In genomic region chr1:165763635-165764372, GRCm38 (mm10) we compare ENCODE assay signal across 8 mouse cellular contexts. TPM values are rescaled to one million over a fixed set of nuclear protein-coding genes. Genes with fewer than 3 reads are reported as not detected.
DNase-seq lines count a peak whose midpoint lies in the region; ATAC-seq and TF ChIP-seq lines count a peak whose summit lies in the region.

Gene Creg1, plus strand, starts transcription at chr1:165763746.

- peaks cover 33% of the 10 kb centered on the region for H3K79me2 ChIP-seq in MEL (ENCODE audit: control insufficient read depth, insufficient read depth, low read length, poor library complexity)

- peak; percentile 86 to 95 for TF ChIP-seq POLR2A in MEL (IDR thresholded peaks at IDR 0.05; ENCODE audit: control insufficient read depth in 1 of 2, insufficient read depth in 1 of 2, low read depth in 1 of 2, low read length in 2 of 2, poor library complexity in 1 of 2)
- TF ChIP-seq POLR2A in cerebellum, adult 2 months (IDR thresholded peaks at IDR 0.05; ENCODE audit: borderline replicate concordance, insufficient read depth, low read length), result peak; percentile 93

- TF ChIP-seq CTCF in MEL (IDR thresholded peaks at IDR 0.05 in 2 of 3, conservative IDR thresholded peaks at IDR 0.05 in 1 of 3; ENCODE audit: control insufficient read depth in 1 of 3, insufficient read depth in 1 of 3, low read depth in 2 of 3, low read length in 3 of 3, poor library complexity in 1 of 3, severe bottlenecking in 1 of 3), result no peak
- no peak for TF ChIP-seq CTCF in cerebellum, adult 2 months (IDR thresholded peaks at IDR 0.05; ENCODE audit: borderline replicate concordance, insufficient read depth, low read depth, low read length)
- TF ChIP-seq CTCF in lung, postnatal 0 days (IDR thresholded peaks at IDR 0.05), result no peak

- peak within 1 kb of the TSS; percentile 97 for H3K9ac ChIP-seq in MEL (ENCODE audit: control insufficient read depth, low read depth, low read length, poor library complexity, severe bottlenecking)
- H3K9ac ChIP-seq in lung, postnatal 0 days (replicated peaks; ENCODE audit: low read depth), result peak within 1 kb of the TSS; percentile 71

- H3K4me3 ChIP-seq in MEL (ENCODE audit: control insufficient read depth in 1 of 2, insufficient read depth in 1 of 2, low read depth in 2 of 2, low read length in 2 of 2), result peak within 1 kb of the TSS; percentile 70 to 94
- H3K4me3 ChIP-seq in cerebellum, adult 2 months (replicated peaks; ENCODE audit: insufficient read depth, low read depth, low read length), result peak within 1 kb of the TSS; percentile 65
- H3K4me3 ChIP-seq in lung, postnatal 0 days (ENCODE audit: low read depth, low read length), result peak within 1 kb of the TSS; percentile 78

- H3K9me3 ChIP-seq in MEL (replicated peaks; ENCODE audit: insufficient read depth, low read length), result no peaks in the 10 kb centered on the region
- H3K9me3 ChIP-seq in lung, postnatal 0 days (ENCODE audit: low read length), result no peaks in the 10 kb centered on the region

- ATAC-seq in hematopoietic stem cell, adult 5-6 weeks (replicated peaks in 1 of 2; ENCODE audit: insufficient read depth in 1 of 2, low FRiP score in 2 of 2, low TSS enrichment in 1 of 2, low read depth in 1 of 2, poor library complexity in 2 of 2, severe bottlenecking in 2 of 2), result peak; percentile 92 to 96
- peak; percentile 98 for ATAC-seq in lung, postnatal 0 days

- TF ChIP-seq EP300 in MEL (IDR thresholded peaks at IDR 0.05; ENCODE audit: low read depth in 1 of 2, low read length in 2 of 2), result peak in 1 of 2 experiments; percentile 55; a peak in 3 of 4 replicates
- TF ChIP-seq EP300 in lung, postnatal 0 days (IDR thresholded peaks at IDR 0.05), result no peak

- H3K27me3 ChIP-seq in MEL (ENCODE audit: control insufficient read depth in 1 of 2, insufficient read depth in 2 of 2, low read length in 2 of 2), result no peaks in the 10 kb centered on the region
- H3K27me3 ChIP-seq in cerebellum, adult 2 months (ENCODE audit: control insufficient read depth, insufficient read depth, low read length), result no peaks in the 10 kb centered on the region
- no peaks in the 10 kb centered on the region for H3K27me3 ChIP-seq in lung, postnatal 0 days (replicated peaks; ENCODE audit: insufficient read depth, low read length)

- H3K4me1 ChIP-seq in MEL (ENCODE audit: control insufficient read depth in 1 of 2, insufficient read depth in 2 of 2, low read length in 2 of 2), result peaks cover 0 to 27% of the 10 kb centered on the region in 2 experiments
- no peaks in the 10 kb centered on the region for H3K4me1 ChIP-seq in cerebellum, adult 2 months (ENCODE audit: control insufficient read depth, insufficient read depth, low read length)
- no peaks in the 10 kb centered on the region; the same call in 1 of the 2 replicates for H3K4me1 ChIP-seq in lung, postnatal 0 days (ENCODE audit: insufficient read depth, low read depth, low read length)

- no peak for TF ChIP-seq RAD21 in MEL (IDR thresholded peaks at IDR 0.05; ENCODE audit: low read depth, low read length)

- peaks cover 0 to 14% of the 10 kb centered on the region in 2 experiments; a peak in 2 of 4 replicates for H3K36me3 ChIP-seq in MEL (ENCODE audit: control insufficient read depth in 1 of 2, insufficient read depth in 2 of 2, low read length in 2 of 2)
- H3K36me3 ChIP-seq in lung, postnatal 0 days (ENCODE audit: insufficient read depth, low read length), result no peaks in the 10 kb centered on the region

- WGBS in cerebellum, adult 2 months, result under 1% methylated on average over 57 of the region's 57 CpGs
- WGBS in lung, postnatal 0 days, result 1% methylated on average over 57 of the region's 57 CpGs

- H3K4me2 ChIP-seq in lung, postnatal 0 days (replicated peaks; ENCODE audit: low read depth, low read length), result peak within 1 kb of the TSS; percentile 92

- H3K27ac ChIP-seq in MEL (ENCODE audit: control insufficient read depth, low read depth, low read length), result peak within 1 kb of the TSS; percentile 91
- peak within 1 kb of the TSS; percentile 66 for H3K27ac ChIP-seq in cerebellum, adult 2 months (ENCODE audit: insufficient read depth, low read length)
- H3K27ac ChIP-seq in lung, postnatal 0 days (ENCODE audit: low read length), result peak within 1 kb of the TSS; percentile 87

- peak; percentile 98 for DNase-seq in MEL (ENCODE audit: low read depth, low spot score)
- peak; percentile 94 to 95 for DNase-seq in cerebellum, adult 2 months
- DNase-seq in forelimb bud, embryonic 11.5 days (ENCODE audit: low read depth, low spot score), result peak; percentile 90
- peak; percentile 93 for DNase-seq in layer of hippocampus, adult 9-11 months
- peak; percentile 98 for DNase-seq in lung, postnatal 0 days (ENCODE audit: low spot score)
- peak; percentile 85 for DNase-seq in ovary, postnatal 14 days (ENCODE audit: low spot score)
- peak; percentile 96 for DNase-seq in thymus, postnatal 14 days

TF ChIP-seq in MEL, 35 proteins besides CTCF, POLR2A, EP300 and RAD21:
- TF ChIP-seq TBP (IDR thresholded peaks at IDR 0.05; ENCODE audit: low read depth, low read length), result peak; percentile 89
- peak; percentile 89; the same call in 1 of the 2 replicates for TF ChIP-seq BHLHE40 (IDR thresholded peaks at IDR 0.05; ENCODE audit: borderline replicate concordance, low read depth, low read length)
- no peak for TF ChIP-seq SMC3 (IDR thresholded peaks at IDR 0.05; ENCODE audit: low read depth, low read length)
- peak; percentile 77 for TF ChIP-seq GATA1 (IDR thresholded peaks at IDR 0.05; ENCODE audit: low read depth, low read length)
- no peak for TF ChIP-seq ZNF384 (IDR thresholded peaks at IDR 0.05; ENCODE audit: low read depth, low read length)
- TF ChIP-seq MEF2A (IDR thresholded peaks at IDR 0.05; ENCODE audit: extremely low read depth, insufficient replicate concordance, low read depth, low read length, poor library complexity, severe bottlenecking), result no peak
- peak; percentile 70 for TF ChIP-seq TCF12 (IDR thresholded peaks at IDR 0.05; ENCODE audit: low read depth, low read length)
- peak; percentile 82 for TF ChIP-seq ELF1 (IDR thresholded peaks at IDR 0.05; ENCODE audit: low read depth, low read length)
- no peak for TF ChIP-seq CHD1 (IDR thresholded peaks at IDR 0.05; ENCODE audit: low read depth, low read length)
- 0 out of 2 replicates have a peak, but pooled peaks have one; percentile 14 for TF ChIP-seq RCOR1 (IDR thresholded peaks at IDR 0.05; ENCODE audit: low read depth, low read length)
- peak; percentile 62 for TF ChIP-seq SIN3A (IDR thresholded peaks at IDR 0.05; ENCODE audit: low read length)
- peak; percentile 92 for TF ChIP-seq POLR2AphosphoS5 (IDR thresholded peaks at IDR 0.05; ENCODE audit: borderline replicate concordance, low read depth, low read length)
- no peak for TF ChIP-seq MYB (IDR thresholded peaks at IDR 0.05; ENCODE audit: low read depth, low read length)
- TF ChIP-seq USF2 (IDR thresholded peaks at IDR 0.05; ENCODE audit: borderline replicate concordance in 1 of 2, insufficient read depth in 1 of 2, low read depth in 1 of 2, low read length in 2 of 2), result 0 out of 4 replicates have a peak, but pooled peaks of 1 of the 2 experiments have one; percentile 38
- TF ChIP-seq E2F4 (IDR thresholded peaks at IDR 0.05; ENCODE audit: borderline replicate concordance, low read depth, low read length), result no peak
- TF ChIP-seq ZKSCAN1 (IDR thresholded peaks at IDR 0.05; ENCODE audit: low read depth, low read length), result no peak
- TF ChIP-seq UBTF (IDR thresholded peaks at IDR 0.05; ENCODE audit: borderline replicate concordance, insufficient read depth, low read depth, low read length), result no peak
- no peak for TF ChIP-seq JUND (IDR thresholded peaks at IDR 0.05; ENCODE audit: low read depth, low read length)
- TF ChIP-seq CHD2 (IDR thresholded peaks at IDR 0.05; ENCODE audit: low read length), result no peak
- TF ChIP-seq MXI1 (IDR thresholded peaks at IDR 0.05; ENCODE audit: low read depth, low read length), result peak; percentile 50
- peak; percentile 95 for TF ChIP-seq NELFE (IDR thresholded peaks at IDR 0.05; ENCODE audit: low read depth, low read length)
- TF ChIP-seq USF1 (IDR thresholded peaks at IDR 0.05; ENCODE audit: low read depth, low read length), result peak; percentile 88
- peak; percentile 69 for TF ChIP-seq HCFC1 (IDR thresholded peaks at IDR 0.05; ENCODE audit: low read depth, low read length)
- no peak for TF ChIP-seq MAFK (IDR thresholded peaks at IDR 0.05; ENCODE audit: borderline replicate concordance, low read depth, low read length)
- TF ChIP-seq ETS1 (IDR thresholded peaks at IDR 0.05; ENCODE audit: low read depth, low read length), result peak; percentile 87
- TF ChIP-seq MAX (IDR thresholded peaks at IDR 0.05; ENCODE audit: low read length), result peak; percentile 78; the same call in 1 of the 2 replicates
- peak; percentile 91 for TF ChIP-seq POLR2AphosphoS2 (IDR thresholded peaks at IDR 0.05; ENCODE audit: low read length)
- peak; percentile 38; the same call in 1 of the 2 replicates for TF ChIP-seq NRF1 (IDR thresholded peaks at IDR 0.05; ENCODE audit: insufficient read depth, low read depth, low read length, poor library complexity, severe bottlenecking)
- TF ChIP-seq ZMIZ1 (IDR thresholded peaks at IDR 0.05; ENCODE audit: low read depth, low read length), result peak; percentile 95
- no peak; the same call in 1 of the 2 replicates for TF ChIP-seq MYC (IDR thresholded peaks at IDR 0.05; ENCODE audit: low read depth, low read length)
- TF ChIP-seq TAL1 (IDR thresholded peaks at IDR 0.05; ENCODE audit: low read length), result peak; percentile 87
- TF ChIP-seq ZC3H11A (IDR thresholded peaks at IDR 0.05; ENCODE audit: low read depth, low read length), result no peak
- no peak for TF ChIP-seq GABPA (IDR thresholded peaks at IDR 0.05; ENCODE audit: low read depth, low read length)
- no peak for TF ChIP-seq KAT2A (conservative IDR thresholded peaks at IDR 0.05; ENCODE audit: low read depth, low read length)
- TF ChIP-seq MAZ (IDR thresholded peaks at IDR 0.05; ENCODE audit: low read depth, low read length), result no peak; the same call in 1 of the 2 replicates

RNA-seq across cellular contexts. Expression of gene Creg1, which starts in this region (rescaled TPM):
- 83.6 and 105 TPM in 2 replicates for total RNA-seq in MEL (2012; rRNA removed)
- polyA plus RNA-seq in MEL (2012; ENCODE audit: insufficient read depth in 1 of 2, insufficient read length in 2 of 2, low read depth in 1 of 2, low replicate concordance in 2 of 2, missing spikeins in 1 of 2), result 100 to 1,000 TPM in 1 of 2 experiments, not detected in 1; 184 TPM
- polyA plus RNA-seq in cerebellum, adult 2 months (2012; rRNA removed), result 51.0 and 57.3 TPM in 2 replicates
- 118 and 127 TPM in 2 replicates for total RNA-seq in hematopoietic stem cell, adult 5-6 weeks (2017)
- 123 and 148 TPM in 2 replicates for polyA plus RNA-seq in lung, postnatal 0 days (2015; fragmentation: Nextera tagmentation; extraction: Ambion mirVana)

Comparison
In these comparisons a context has a peak if more than half of its experiments do, and no peak if none do; other contexts are left out.
1. Peak in every context shown above with its lines: DNase-seq, ATAC-seq, H3K4me3 ChIP-seq and H3K27ac ChIP-seq.